Mouse (Mus musculus): ENCODE results near the gene Runx2. TPM values are rescaled to one million over a fixed set of nuclear protein-coding genes. Genes with fewer than 3 reads are reported as not detected.

Gene Runx2
- total RNA-seq, 2 experiments from 2014 or later: 6.1 to 6.6 TPM

GRCm38 (mm10) chr17:44772576-44772975 lies 42.0 kb downstream of the Runx2 start:
- intact Hi-C loops (cut with DNase I): no loop called here
- DNase-seq (ENCODE audit: low spot score in 2 of 2): no peak

- intact Hi-C loops (cut with DNase I): no loop called here
- no peak for DNase-seq (ENCODE audit: low spot score in 2 of 2)
Measured at GRCm38 (mm10) chr17:44770871-44771270, 43.7 kb downstream of the Runx2 start.

DNA sequence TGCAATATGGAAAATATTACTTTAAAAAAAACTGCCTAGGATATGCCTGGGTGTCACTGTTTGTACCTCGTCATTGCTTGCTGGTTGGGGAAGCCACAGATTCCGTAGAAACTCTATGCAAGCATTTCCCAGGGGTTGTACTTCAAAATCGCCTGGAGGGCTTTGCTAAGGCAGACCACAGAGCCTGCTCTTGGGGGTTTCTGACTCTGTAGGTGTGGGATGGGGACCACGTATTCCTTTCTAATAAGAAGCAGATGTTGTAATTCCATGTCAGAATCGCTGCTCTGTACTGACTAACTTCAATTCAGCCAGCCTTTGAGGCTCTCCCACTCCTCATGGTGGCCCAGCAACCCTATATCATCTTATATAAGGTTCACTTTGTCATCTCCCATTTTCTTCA lies 46.1 kb downstream of the Runx2 start:
- DNase-seq (ENCODE audit: low spot score in 2 of 2): no peak
- intact Hi-C loops (cut with DNase I): no loop called here

DNA sequence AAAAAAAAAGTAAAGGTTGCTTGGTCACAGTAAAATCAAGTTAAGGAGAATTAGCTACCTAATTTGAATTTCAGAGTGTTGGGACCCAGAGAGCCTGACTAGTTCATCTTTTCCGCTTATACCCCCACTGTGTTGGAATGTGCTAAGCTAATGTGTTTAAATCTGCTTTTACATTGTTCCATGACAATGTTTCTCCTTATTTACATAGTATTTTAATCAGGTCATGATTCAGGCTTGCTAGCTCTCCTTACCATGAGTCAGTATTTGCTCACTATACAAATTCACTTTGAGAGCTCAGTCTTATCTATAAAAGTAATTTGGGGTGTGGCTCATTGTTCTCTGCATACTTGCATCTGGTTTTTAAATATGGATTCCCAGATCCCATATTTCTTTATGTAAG lies 47.2 kb downstream of the Runx2 start:
- intact Hi-C loops (cut with DNase I): no loop called here
- no peak for DNase-seq (ENCODE audit: low spot score in 2 of 2)

GRCm38 (mm10) chr17:44766975-44767374 lies 47.6 kb downstream of the Runx2 start:
- DNase-seq (ENCODE audit: low spot score in 2 of 2): no peak

DNA sequence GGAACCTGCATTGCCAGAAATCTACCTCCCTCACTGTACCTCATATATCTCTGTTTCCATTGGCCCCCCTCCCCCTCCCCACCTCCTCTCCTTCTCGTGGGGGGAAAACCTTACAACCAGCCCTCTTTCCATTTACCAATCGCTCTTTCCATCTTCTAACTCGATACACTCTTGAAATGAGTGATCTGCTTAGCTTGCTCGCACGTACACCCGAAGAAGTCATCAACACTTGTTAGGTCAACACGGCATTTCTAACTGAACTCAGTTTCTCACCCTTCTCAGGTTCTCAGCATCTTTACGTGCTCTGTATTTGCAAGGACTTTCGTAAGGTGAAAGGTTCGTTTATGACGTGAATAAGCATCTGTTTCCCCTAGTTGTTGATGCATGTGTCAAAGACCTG lies 48.3 kb downstream of the Runx2 start:
- DNase-seq (ENCODE audit: low spot score in 2 of 2): no peak
- intact Hi-C loops (cut with DNase I): no loop called here

More at GRCm38 (mm10) chr17:44766975-44767374, 47.6 kb downstream of the Runx2 start:
- intact Hi-C loops (cut with DNase I): no loop called here

DNA sequence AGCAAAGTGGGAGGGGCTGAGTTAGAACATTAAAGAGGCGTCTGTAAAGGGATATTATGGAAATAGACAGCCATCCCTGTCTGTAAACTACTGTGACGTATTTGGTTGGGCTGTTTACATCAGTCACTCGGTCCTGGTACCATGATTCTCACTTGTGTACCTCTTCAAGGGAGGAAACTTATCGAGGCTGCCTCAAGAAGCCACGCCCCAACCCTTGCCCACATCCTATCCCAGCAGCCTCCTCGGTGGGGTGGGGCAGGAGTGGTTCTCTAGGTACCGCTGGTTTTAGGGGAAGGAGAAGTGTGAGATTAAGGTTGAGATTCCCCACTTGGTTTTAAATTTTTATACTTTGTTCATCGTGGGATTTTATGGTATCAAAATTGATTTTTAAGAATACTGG lies 69.2 kb downstream of the Runx2 start:
- no peak for DNase-seq (ENCODE audit: low spot score in 2 of 2)
- intact Hi-C loops (cut with DNase I): no loop called here

- intact Hi-C loops (cut with DNase I): no loop called here
- DNase-seq (ENCODE audit: low spot score in 2 of 2): no peak
Measured at GRCm38 (mm10) chr17:44743780-44744179, 70.8 kb downstream of the Runx2 start.

DNA sequence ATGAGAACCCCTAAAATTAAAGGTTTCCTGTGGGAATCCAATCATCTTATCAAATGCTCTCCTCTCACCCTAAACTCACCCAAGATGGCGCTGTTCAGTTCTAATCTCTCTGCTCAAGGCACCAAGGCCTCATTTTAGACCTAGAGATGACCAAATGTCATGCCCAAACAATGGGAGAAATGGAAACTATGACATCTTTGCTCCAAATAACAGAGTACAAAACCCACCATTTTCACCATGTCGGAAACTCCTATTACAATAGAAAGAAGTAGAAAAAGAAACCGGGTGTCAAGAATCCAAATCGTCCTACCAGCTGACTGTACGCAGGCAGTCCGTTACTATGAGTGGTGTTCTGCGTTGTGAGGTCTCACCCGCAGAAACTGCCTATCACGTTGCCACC lies 72.4 kb downstream of the Runx2 start:
- DNase-seq (ENCODE audit: low spot score in 2 of 2): no peak
- intact Hi-C loops (cut with DNase I): no loop called here

- DNase-seq (ENCODE audit: low spot score in 2 of 2): no peak
- intact Hi-C loops (cut with DNase I): loop anchor here (5.0 to 10.0 kb wide), 4 partner anchors 281 to 634 kb away; no protein-coding TSS in a partner anchor
Measured at GRCm38 (mm10) chr17:44738121-44738637, 76.4 kb downstream of the Runx2 start.

GRCm38 (mm10) chr17:44737275-44738120 lies 77.1 kb downstream of the Runx2 start:
- no peak for DNase-seq (ENCODE audit: low spot score in 2 of 2)
- intact Hi-C loops (cut with DNase I): loop anchor here (5.0 to 10.0 kb wide), 4 partner anchors 280 to 635 kb away; no protein-coding TSS in a partner anchor

- intact Hi-C loops (cut with DNase I): loop anchor here (5.0 to 10.0 kb wide), 4 partner anchors 279 to 636 kb away; no protein-coding TSS in a partner anchor
- peak in 1 of 2 experiments; percentile 65 for DNase-seq (ENCODE audit: low spot score in 2 of 2)
Measured at GRCm38 (mm10) chr17:44735991-44736561, 78.5 kb downstream of the Runx2 start.

GRCm38 (mm10) chr17:44735223-44735990 lies 79.2 kb downstream of the Runx2 start:
- peak in 1 of 2 experiments; percentile 24 for DNase-seq (ENCODE audit: low spot score in 2 of 2)
- intact Hi-C loops (cut with DNase I): loop anchor here (5.0 to 10.0 kb wide), 4 partner anchors 278 to 637 kb away; no protein-coding TSS in a partner anchor

- DNase-seq (ENCODE audit: low spot score in 2 of 2): no peak
- intact Hi-C loops (cut with DNase I): loop anchor here (5.0 to 10.0 kb wide), 4 partner anchors 277 to 638 kb away; no protein-coding TSS in a partner anchor
Measured at GRCm38 (mm10) chr17:44734501-44735222, 79.9 kb downstream of the Runx2 start.

- DNase-seq (ENCODE audit: low spot score in 2 of 2): no peak
- intact Hi-C loops (cut with DNase I): loop anchor here (10.0 kb wide), 2 partner anchors 469 to 521 kb away; no protein-coding TSS in a partner anchor
Measured at GRCm38 (mm10) chr17:44733544-44734310, 80.9 kb downstream of the Runx2 start.

DNA sequence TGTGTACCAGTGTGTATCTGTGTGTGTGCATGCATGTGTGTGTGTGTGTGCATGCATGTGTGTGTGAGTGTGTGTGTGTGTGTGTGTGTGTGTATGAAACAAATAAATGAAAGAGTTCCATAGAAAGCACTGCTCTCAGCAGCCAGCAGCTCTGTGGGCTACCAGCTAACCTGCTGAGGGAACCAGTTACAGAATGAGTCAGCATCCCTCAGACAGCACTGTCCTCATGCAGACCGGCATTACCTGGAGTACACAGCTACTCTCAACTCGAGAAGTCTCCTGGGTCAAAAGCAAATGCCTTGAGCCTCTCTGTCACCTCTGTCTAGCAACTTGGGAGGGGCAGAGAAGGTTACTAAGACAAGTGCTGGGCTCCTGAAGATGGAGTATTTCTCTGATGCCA lies 86.1 kb downstream of the Runx2 start:
- intact Hi-C loops (cut with DNase I): no loop called here

GRCm38 (mm10) chr17:44727675-44728074 lies 86.9 kb downstream of the Runx2 start:
- intact Hi-C loops (cut with DNase I): no loop called here

More for the DNA sequence above, 86.1 kb downstream of the Runx2 start:
- DNase-seq (ENCODE audit: low spot score in 2 of 2): no peak

DNA sequence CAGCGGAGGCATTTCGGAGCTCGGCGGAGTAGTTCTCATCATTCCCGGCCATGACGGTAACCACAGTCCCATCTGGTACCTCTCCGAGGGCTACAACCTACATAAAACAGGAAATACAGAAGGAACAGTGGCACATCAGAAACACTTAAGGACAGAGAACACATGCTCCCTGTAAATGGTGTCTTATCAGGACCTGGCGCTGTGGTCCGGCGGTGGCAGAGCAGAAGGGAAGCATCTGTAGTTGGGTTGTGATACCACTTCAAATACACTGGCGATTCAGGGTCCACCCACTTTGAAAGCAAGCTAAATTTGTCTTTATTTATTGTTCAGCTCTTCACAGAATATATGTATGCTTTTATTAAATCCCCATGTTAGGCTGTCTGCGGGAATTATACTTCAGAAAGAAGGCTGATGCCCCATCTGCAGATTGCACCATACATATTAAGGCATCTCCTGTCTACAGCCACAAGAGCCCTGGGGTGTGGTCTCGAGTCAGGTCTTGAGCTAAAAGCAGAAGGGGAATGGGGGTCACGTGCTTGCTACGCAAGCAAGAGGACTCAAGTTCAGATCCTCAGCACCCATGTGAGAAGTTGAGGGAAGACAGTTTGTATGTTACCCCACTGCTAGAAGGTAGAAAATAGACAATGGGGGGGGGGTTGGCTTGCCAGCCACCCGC lies 89.7 kb downstream of the Runx2 start:
- intact Hi-C loops (cut with DNase I): no loop called here
- DNase-seq (ENCODE audit: low spot score in 2 of 2): no peak

More at GRCm38 (mm10) chr17:44727675-44728074, 86.9 kb downstream of the Runx2 start:
- no peak for DNase-seq (ENCODE audit: low spot score in 2 of 2)
